Mouse (Mus musculus) cerebellum, postnatal 10 days (tissue): ENCODE data around the gene Lrrc36.

ENCODE experiments used
- DNase-seq, 2 experiments: peaks; one replicate each; pipeline ENCODE4 v3.0.0; 2021; ENCODE audit warnings: mixed read lengths in 2 of 2

The Lrrc36 gene

DNA sequence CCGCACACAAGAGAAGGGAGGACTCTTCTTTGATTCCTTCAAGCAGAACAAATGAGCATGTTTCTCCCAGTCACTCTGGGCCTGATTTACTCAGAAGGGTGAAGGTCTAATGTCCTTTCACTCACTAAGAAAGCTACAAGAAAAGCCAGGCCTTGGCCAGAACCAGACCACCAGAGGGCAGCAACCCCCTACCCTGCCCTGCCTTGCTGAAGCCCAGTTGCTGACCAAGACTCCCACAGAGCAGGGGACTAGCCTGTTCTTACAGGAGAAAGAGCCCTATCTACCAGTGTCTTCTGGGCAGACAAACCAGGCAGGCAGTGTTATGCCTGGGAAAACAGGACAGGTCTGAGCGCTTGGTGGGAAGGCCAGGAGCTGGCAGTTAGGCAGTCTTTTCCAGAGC, 71.0 kb downstream of the Lrrc36 start:
- peak; percentile 85 for DNase-seq

GRCm38 (mm10) chr8:105488082-105488481, 74.7 kb downstream of the Lrrc36 start:
- no peak for DNase-seq

DNA sequence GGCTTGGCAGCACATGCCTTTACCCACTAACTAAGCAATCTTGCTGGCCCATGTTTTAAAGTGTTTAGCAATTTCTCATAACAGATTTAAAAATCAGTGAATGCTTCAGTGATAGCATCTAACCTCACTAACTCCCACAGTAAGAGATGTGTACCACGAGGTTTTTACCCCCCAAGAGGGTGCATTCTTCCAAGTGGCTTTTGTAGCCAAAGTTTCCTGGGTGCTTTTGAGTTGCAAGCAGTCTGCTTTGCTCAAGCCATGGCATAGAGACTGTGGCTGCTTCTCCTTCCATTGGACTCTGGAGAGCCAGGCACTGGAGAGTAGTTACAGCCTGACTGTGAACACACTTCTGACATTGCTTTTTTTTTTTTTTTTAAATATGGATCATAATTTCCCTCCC, 75.9 kb downstream of the Lrrc36 start:
- DNase-seq, result no peak

GRCm38 (mm10) chr8:105493495-105493894, 80.1 kb downstream of the Lrrc36 start:
- no peak for DNase-seq

DNA sequence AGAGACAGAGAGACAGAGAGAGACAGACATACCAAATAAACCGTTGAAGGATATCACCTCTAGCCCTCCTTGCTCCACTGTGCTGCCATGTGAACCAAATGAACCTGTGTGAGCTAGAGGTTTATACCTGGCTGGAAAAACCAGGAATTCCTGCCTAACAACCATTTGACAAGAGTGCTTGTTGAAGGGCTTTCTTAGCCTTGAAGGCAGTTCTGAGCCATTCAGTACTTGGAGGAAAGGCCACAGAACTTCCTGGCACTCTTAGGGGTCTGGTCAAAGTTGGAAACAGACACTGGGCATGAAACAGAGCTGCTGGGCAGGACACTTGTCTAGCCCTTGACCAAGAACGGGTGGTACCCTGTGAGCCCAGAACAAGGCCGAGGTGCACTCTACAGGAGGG, 81.2 kb downstream of the Lrrc36 start:
- no peak for DNase-seq

GRCm38 (mm10) chr8:105495350-105496302, 82.3 kb downstream of the Lrrc36 start:
- DNase-seq, result no peak

- peak; percentile 97 for DNase-seq
Observed at GRCm38 (mm10) chr8:105496439-105497180, 83.2 kb downstream of the Lrrc36 start, which contains the start of gene Zdhhc1. Gene Zdhhc1, minus strand, starts transcription at chr8:105496902.

DNA sequence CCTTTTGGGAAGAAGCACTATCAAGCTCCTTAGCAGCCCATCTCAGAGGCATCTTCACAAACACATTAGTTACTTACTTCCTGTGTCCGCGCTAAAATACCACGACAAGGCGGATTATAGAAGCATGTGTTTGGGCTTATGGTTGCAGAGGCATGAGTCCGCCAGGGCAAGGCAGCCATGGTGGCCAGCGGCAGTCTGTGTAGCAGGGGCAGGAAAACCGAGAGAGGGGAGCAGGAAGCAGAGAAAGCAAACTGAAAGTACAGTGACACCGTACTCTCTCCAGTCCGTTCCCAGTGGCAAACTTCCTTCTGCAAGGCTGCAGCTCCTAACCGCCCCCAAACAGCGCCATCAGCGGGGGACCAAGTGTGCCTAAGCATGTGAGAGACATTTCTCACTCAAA, 86.4 kb downstream of the Lrrc36 start:
- no peak for DNase-seq

- DNase-seq, result no peak
Observed at GRCm38 (mm10) chr8:105504617-105505016, 91.2 kb downstream of the Lrrc36 start.

- no peak for DNase-seq
Observed at GRCm38 (mm10) chr8:105506977-105507376, 93.6 kb downstream of the Lrrc36 start.

DNA sequence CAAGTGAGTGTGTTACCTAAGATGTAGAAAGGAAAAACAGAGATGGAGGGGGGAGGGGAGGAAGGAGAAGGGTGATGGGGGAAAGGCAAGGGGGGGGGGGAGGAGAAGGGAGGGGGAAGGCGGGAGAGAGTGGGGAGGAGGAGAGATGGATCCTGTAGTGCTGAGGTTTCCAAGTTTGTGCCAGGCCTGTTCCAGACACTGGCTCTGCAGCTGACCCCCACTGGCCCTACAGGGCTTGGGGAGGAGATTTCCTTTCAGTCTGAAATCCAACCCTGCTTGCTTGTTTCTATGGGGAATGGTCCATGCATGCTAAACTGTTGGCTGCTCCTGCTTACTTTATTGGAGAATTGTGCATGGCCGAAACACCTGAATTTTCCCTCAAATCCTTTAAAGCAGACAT, 95.4 kb downstream of the Lrrc36 start:
- no peak for DNase-seq

GRCm38 (mm10) chr8:105509997-105510735, 96.8 kb downstream of the Lrrc36 start:
- no peak for DNase-seq
